Mouse (Mus musculus): ENCODE data around the gene Olfr871.

DNA sequence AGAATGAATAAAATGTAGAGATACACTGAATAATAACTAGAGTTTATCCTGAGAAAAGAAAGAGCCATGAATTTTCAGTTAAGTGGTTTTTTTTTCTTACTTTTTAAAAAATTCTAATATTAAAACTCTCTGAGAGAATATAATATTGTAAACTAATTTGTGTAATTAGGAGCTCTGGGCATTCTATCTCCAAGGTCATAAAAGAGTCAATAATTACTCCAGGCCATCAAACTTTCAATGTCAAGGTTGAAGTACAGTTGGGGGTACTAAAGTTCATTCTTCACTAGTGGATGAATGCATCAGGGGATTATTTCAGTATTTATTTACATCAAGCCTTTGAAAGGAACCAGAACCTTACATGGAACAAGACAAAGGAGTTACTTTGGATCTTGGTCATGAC, 24.8 kb downstream of the Olfr871 start, which contains the start of gene Olfr872:
- TF ChIP-seq POLR2A (IDR thresholded peaks at IDR 0.05; ENCODE audit: insufficient read depth, low read depth, low read length) (no peak), CTCF (IDR thresholded peaks at IDR 0.05) (no peak)

Data from heart, adult 2 months (tissue).